Mouse (Mus musculus) retina, embryonic 14.5 days (tissue): ENCODE results near the gene Tamm41.

Experiments used
- DNase-seq: peaks from one replicate; pipeline ENCODE4 v3.0.0-alpha.2; 2015; ENCODE audit warnings: low spot score

Tamm41 gene

GRCm38 (mm10) chr6:115027485-115027992, 10.1 kb downstream of the Tamm41 start:
- no peak for DNase-seq

GRCm38 (mm10) chr6:115022876-115023275, 14.8 kb downstream of the Tamm41 start:
- no peak for DNase-seq

GRCm38 (mm10) chr6:115015461-115015860, 22.2 kb downstream of the Tamm41 start:
- DNase-seq: no peak

GRCm38 (mm10) chr6:115013574-115013973, 24.1 kb downstream of the Tamm41 start:
- DNase-seq: no peak

- DNase-seq: no peak
Observed at GRCm38 (mm10) chr6:115011792-115012191, 25.9 kb downstream of the Tamm41 start.

GRCm38 (mm10) chr6:115010815-115011214, 26.9 kb downstream of the Tamm41 start:
- DNase-seq: no peak

GRCm38 (mm10) chr6:115010304-115010703, 27.4 kb downstream of the Tamm41 start:
- no peak for DNase-seq

GRCm38 (mm10) chr6:115007728-115008127, 29.9 kb downstream of the Tamm41 start:
- peak; percentile 84 for DNase-seq

GRCm38 (mm10) chr6:115006948-115007347, 30.7 kb downstream of the Tamm41 start:
- peak; percentile 11 for DNase-seq

- DNase-seq: no peak
Observed at GRCm38 (mm10) chr6:115006065-115006464, 31.6 kb downstream of the Tamm41 start.

GRCm38 (mm10) chr6:115005351-115005890, 32.3 kb downstream of the Tamm41 start:
- DNase-seq: no peak

GRCm38 (mm10) chr6:115004636-115005035, 33.0 kb downstream of the Tamm41 start:
- no peak for DNase-seq

GRCm38 (mm10) chr6:114998374-114999031, 39.2 kb downstream of the Tamm41 start:
- no peak for DNase-seq

GRCm38 (mm10) chr6:114997471-114997870, 40.2 kb downstream of the Tamm41 start:
- DNase-seq: no peak

GRCm38 (mm10) chr6:114996910-114997309, 40.8 kb downstream of the Tamm41 start:
- no peak for DNase-seq

GRCm38 (mm10) chr6:114994079-114994478, 43.6 kb downstream of the Tamm41 start:
- no peak for DNase-seq

GRCm38 (mm10) chr6:114993659-114994058, 44.0 kb downstream of the Tamm41 start:
- DNase-seq: no peak

- DNase-seq: no peak
Observed at GRCm38 (mm10) chr6:114991909-114992308, 45.8 kb downstream of the Tamm41 start.

GRCm38 (mm10) chr6:114988619-114988980, 49.1 kb downstream of the Tamm41 start:
- DNase-seq: no peak

- DNase-seq: no peak
Observed at GRCm38 (mm10) chr6:114987966-114988618, 49.6 kb downstream of the Tamm41 start.

- no peak for DNase-seq
Observed at GRCm38 (mm10) chr6:114982671-114983070, 55.0 kb downstream of the Tamm41 start.

- DNase-seq: no peak
Observed at GRCm38 (mm10) chr6:114979715-114980114, 58.0 kb downstream of the Tamm41 start.

GRCm38 (mm10) chr6:114976915-114977419, 60.7 kb downstream of the Tamm41 start:
- DNase-seq: no peak
